In the genomic region with DNA sequence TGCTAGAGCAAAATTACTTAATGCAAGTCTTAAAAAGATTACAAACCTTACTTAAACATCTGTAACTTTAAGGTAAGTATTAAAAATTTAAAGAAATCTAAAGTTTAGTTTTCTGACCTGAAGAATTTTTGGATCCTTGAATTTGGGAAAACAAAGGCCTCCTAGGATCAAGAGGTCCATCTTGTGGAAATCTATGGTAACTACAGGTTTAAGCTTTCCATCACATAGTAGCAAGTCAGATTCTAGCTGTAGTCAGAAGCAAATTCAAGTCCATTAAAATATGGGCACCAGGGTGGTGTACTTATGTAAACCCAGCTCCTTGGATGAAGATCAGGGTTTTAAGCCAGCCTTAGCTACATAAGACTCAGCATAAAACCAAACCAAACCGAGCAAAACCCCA, we compare ENCODE assay signal across 11 mouse cellular contexts.
A peak's percentile ranks its signal among the peaks of the same experiment; 100 is the strongest.
DNase-seq lines count a peak whose midpoint lies in the region; ATAC-seq and TF ChIP-seq lines count a peak whose summit lies in the region.
"Had no signal": no experiment of that assay in that cellular context is flagged by ENCODE, and none has a peak within 500 bp of the region (broad histone marks: within the 10 kb centered on the region; RNA-seq: fewer than 3 reads in every experiment).

No protein-coding gene starts in this region.

- TF ChIP-seq POLR2A in liver, adult 2 months (IDR thresholded peaks at IDR 0.05; ENCODE audit: extremely low read depth, insufficient read depth, low read length) = no peak
- TF ChIP-seq POLR2A in MEL (IDR thresholded peaks at IDR 0.05; ENCODE audit: control insufficient read depth in 1 of 2, insufficient read depth in 1 of 2, low read depth in 1 of 2, low read length in 2 of 2, poor library complexity in 1 of 2) = no peak

- H3K79me2 ChIP-seq in liver, adult 2 months (ENCODE audit: control insufficient read depth, insufficient read depth, low read length) = no peaks in the 10 kb centered on the region
- H3K79me2 ChIP-seq in MEL (ENCODE audit: control insufficient read depth, insufficient read depth, low read length, poor library complexity) = no peaks in the 10 kb centered on the region

- H3K9me3 ChIP-seq in forebrain, postnatal 0 days (ENCODE audit: low read length) = no peaks in the 10 kb centered on the region
- no peaks in the 10 kb centered on the region for H3K9me3 ChIP-seq in forebrain, embryonic 12.5 days
- no peaks in the 10 kb centered on the region for H3K9me3 ChIP-seq in liver, embryonic 11.5 days (ENCODE audit: control insufficient read depth, low read length)
- H3K9me3 ChIP-seq in MEL (replicated peaks; ENCODE audit: insufficient read depth, low read length) = no peaks in the 10 kb centered on the region
- H3K9me3 ChIP-seq: midbrain, embryonic 13.5 days; neural tube, embryonic 15.5 days had no signal

- TF ChIP-seq EP300 in MEL (IDR thresholded peaks at IDR 0.05; ENCODE audit: low read depth in 1 of 2, low read length in 2 of 2) = no peak

- H3K27ac ChIP-seq in forebrain, postnatal 0 days (ENCODE audit: low read depth, low read length) = no peak overlapping the region
- H3K27ac ChIP-seq in forebrain, embryonic 12.5 days = no peak overlapping the region
- H3K27ac ChIP-seq in liver, adult 2 months (replicated peaks; ENCODE audit: insufficient read depth, low read depth, low read length) = no peak overlapping the region
- no peak overlapping the region for H3K27ac ChIP-seq in liver, embryonic 11.5 days (ENCODE audit: low read depth, low read length)
- H3K27ac ChIP-seq in MEL (ENCODE audit: control insufficient read depth, low read depth, low read length) = no peak overlapping the region
- H3K27ac ChIP-seq: midbrain, embryonic 13.5 days; neural tube, embryonic 15.5 days had no signal

- peak; percentile 27 for TF ChIP-seq RAD21 in MEL (IDR thresholded peaks at IDR 0.05; ENCODE audit: low read depth, low read length)

- 45% methylated on average over 1 of the region's 1 CpGs for WGBS in forebrain, postnatal 0 days
- 44% methylated on average over 1 of the region's 1 CpGs for WGBS in forebrain, embryonic 12.5 days
- 35% methylated on average over 1 of the region's 1 CpGs for WGBS in liver, adult 2 months
- WGBS in liver, embryonic 11.5 days = 27% methylated on average over 1 of the region's 1 CpGs

- H3K9ac ChIP-seq in forebrain, postnatal 0 days = no peak overlapping the region
- H3K9ac ChIP-seq in forebrain, embryonic 12.5 days = no peak overlapping the region
- H3K9ac ChIP-seq in liver, adult 2 months (ENCODE audit: low read depth, low read length) = no peak overlapping the region
- H3K9ac ChIP-seq in liver, embryonic 11.5 days (ENCODE audit: low read depth, low read length) = no peak overlapping the region
- no peak overlapping the region for H3K9ac ChIP-seq in MEL (ENCODE audit: control insufficient read depth, low read depth, low read length, poor library complexity, severe bottlenecking)
- H3K9ac ChIP-seq: midbrain, embryonic 13.5 days; neural tube, embryonic 15.5 days had no signal

- TF ChIP-seq CTCF in forebrain, postnatal 0 days (IDR thresholded peaks at IDR 0.05; ENCODE audit: low read depth) = peak; percentile 73
- TF ChIP-seq CTCF in liver, adult 2 months (IDR thresholded peaks at IDR 0.05; ENCODE audit: low read depth, low read length) = 0 out of 2 replicates have a peak, but pooled peaks have one; percentile 3
- peak in 1 of 3 experiments; percentile 13; a peak in 1 of 6 replicates for TF ChIP-seq CTCF in MEL (IDR thresholded peaks at IDR 0.05 in 2 of 3, conservative IDR thresholded peaks at IDR 0.05 in 1 of 3; ENCODE audit: control insufficient read depth in 1 of 3, insufficient read depth in 1 of 3, low read depth in 2 of 3, low read length in 3 of 3, poor library complexity in 1 of 3, severe bottlenecking in 1 of 3)

- H3K27me3 ChIP-seq in forebrain, postnatal 0 days (ENCODE audit: insufficient read depth, low read length) = no peaks in the 10 kb centered on the region
- H3K27me3 ChIP-seq in forebrain, embryonic 12.5 days = no peaks in the 10 kb centered on the region
- H3K27me3 ChIP-seq in liver, adult 2 months (ENCODE audit: control insufficient read depth, insufficient read depth, low read length) = no peaks in the 10 kb centered on the region
- no peaks in the 10 kb centered on the region for H3K27me3 ChIP-seq in liver, embryonic 11.5 days (replicated peaks; ENCODE audit: control insufficient read depth, insufficient read depth, low read length)
- H3K27me3 ChIP-seq in MEL (ENCODE audit: control insufficient read depth in 1 of 2, insufficient read depth in 2 of 2, low read length in 2 of 2) = no peaks in the 10 kb centered on the region
- H3K27me3 ChIP-seq: midbrain, embryonic 13.5 days; neural tube, embryonic 15.5 days had no signal

- no peak for ATAC-seq in forebrain, postnatal 0 days
- no peak for ATAC-seq in forebrain, embryonic 12.5 days (ENCODE audit: low FRiP score)
- ATAC-seq in liver, embryonic 11.5 days (replicated peaks; ENCODE audit: low FRiP score) = no peak
- ATAC-seq in monocyte, adult 5-6 weeks (replicated peaks; ENCODE audit: insufficient number of reproducible peaks, low FRiP score, low TSS enrichment, poor library complexity, severe bottlenecking) = no peak
- ATAC-seq: midbrain, embryonic 13.5 days had no signal

- no peak overlapping the region for H3K4me3 ChIP-seq in forebrain, postnatal 0 days (ENCODE audit: low read depth, low read length)
- H3K4me3 ChIP-seq in forebrain, embryonic 12.5 days (replicated peaks) = no peak overlapping the region
- H3K4me3 ChIP-seq in liver, adult 2 months (ENCODE audit: insufficient read depth, low read depth, low read length) = no peak overlapping the region
- no peak overlapping the region for H3K4me3 ChIP-seq in liver, embryonic 11.5 days (ENCODE audit: low read depth, low read length)
- no peak overlapping the region for H3K4me3 ChIP-seq in MEL (ENCODE audit: control insufficient read depth in 1 of 2, insufficient read depth in 1 of 2, low read depth in 2 of 2, low read length in 2 of 2)
- H3K4me3 ChIP-seq: midbrain, embryonic 13.5 days; neural tube, embryonic 15.5 days had no signal

- peak; percentile 60 for DNase-seq in forebrain, postnatal 0 days
- peak; percentile 1 for DNase-seq in liver, adult 2 months (ENCODE audit: extremely low read depth, low read depth, low spot score)
- DNase-seq in liver, embryonic 11.5 days (ENCODE audit: low spot score) = no peak
- no peak for DNase-seq in MEL (ENCODE audit: low read depth, low spot score)
- peak; percentile 6 for DNase-seq in forelimb bud, embryonic 11.5 days (ENCODE audit: low read depth, low spot score)
- DNase-seq in adrenal gland, postnatal 4 days (ENCODE audit: low spot score in 2 of 2) = no peak

- no peaks in the 10 kb centered on the region for H3K4me1 ChIP-seq in forebrain, postnatal 0 days (ENCODE audit: insufficient read depth)
- H3K4me1 ChIP-seq in forebrain, embryonic 12.5 days = no peaks in the 10 kb centered on the region
- H3K4me1 ChIP-seq in liver, adult 2 months (ENCODE audit: control insufficient read depth, insufficient read depth, low read length) = no peaks in the 10 kb centered on the region
- no peaks in the 10 kb centered on the region for H3K4me1 ChIP-seq in liver, embryonic 11.5 days (replicated peaks; ENCODE audit: control insufficient read depth, insufficient read depth, low read length)
- H3K4me1 ChIP-seq in MEL (ENCODE audit: control insufficient read depth in 1 of 2, insufficient read depth in 2 of 2, low read length in 2 of 2) = no peaks in the 10 kb centered on the region
- H3K4me1 ChIP-seq: midbrain, embryonic 13.5 days; neural tube, embryonic 15.5 days had no signal

- H3K36me3 ChIP-seq in forebrain, postnatal 0 days (ENCODE audit: insufficient read depth) = peaks cover 26% of the 10 kb centered on the region
- H3K36me3 ChIP-seq in forebrain, embryonic 12.5 days (replicated peaks) = no peaks in the 10 kb centered on the region
- no peaks in the 10 kb centered on the region for H3K36me3 ChIP-seq in liver, adult 2 months (ENCODE audit: control insufficient read depth, insufficient read depth, low read length)
- H3K36me3 ChIP-seq in liver, embryonic 11.5 days (ENCODE audit: control insufficient read depth, insufficient read depth, low read length) = no peaks in the 10 kb centered on the region
- H3K36me3 ChIP-seq in MEL (ENCODE audit: control insufficient read depth in 1 of 2, insufficient read depth in 2 of 2, low read length in 2 of 2) = no peaks in the 10 kb centered on the region

- no peak overlapping the region for H3K4me2 ChIP-seq in forebrain, postnatal 0 days (ENCODE audit: low read depth)
- H3K4me2 ChIP-seq in forebrain, embryonic 12.5 days = no peak overlapping the region
- H3K4me2 ChIP-seq in liver, embryonic 11.5 days = no peak overlapping the region
- H3K4me2 ChIP-seq: heart, embryonic 11.5 days; midbrain, embryonic 13.5 days; neural tube, embryonic 15.5 days had no signal

TF ChIP-seq in MEL, 35 proteins besides CTCF, POLR2A, EP300 and RAD21:
- no peak for TF ChIP-seq JUND (IDR thresholded peaks at IDR 0.05; ENCODE audit: low read depth, low read length)
- no peak for TF ChIP-seq MYC (IDR thresholded peaks at IDR 0.05; ENCODE audit: low read depth, low read length)
- TF ChIP-seq SMC3 (IDR thresholded peaks at IDR 0.05; ENCODE audit: low read depth, low read length) = no peak
- TF ChIP-seq MYB (IDR thresholded peaks at IDR 0.05; ENCODE audit: low read depth, low read length) = no peak
- TF ChIP-seq ZMIZ1 (IDR thresholded peaks at IDR 0.05; ENCODE audit: low read depth, low read length) = no peak
- TF ChIP-seq TBP (IDR thresholded peaks at IDR 0.05; ENCODE audit: low read depth, low read length) = no peak
- TF ChIP-seq GATA1 (IDR thresholded peaks at IDR 0.05; ENCODE audit: low read depth, low read length) = no peak
- TF ChIP-seq MAX (IDR thresholded peaks at IDR 0.05; ENCODE audit: low read length) = no peak
- TF ChIP-seq KAT2A (conservative IDR thresholded peaks at IDR 0.05; ENCODE audit: low read depth, low read length) = no peak
- TF ChIP-seq ELF1 (IDR thresholded peaks at IDR 0.05; ENCODE audit: low read depth, low read length) = no peak
- TF ChIP-seq ZC3H11A (IDR thresholded peaks at IDR 0.05; ENCODE audit: low read depth, low read length) = no peak
- no peak for TF ChIP-seq ETS1 (IDR thresholded peaks at IDR 0.05; ENCODE audit: low read depth, low read length)
- TF ChIP-seq MEF2A (IDR thresholded peaks at IDR 0.05; ENCODE audit: extremely low read depth, insufficient replicate concordance, low read depth, low read length, poor library complexity, severe bottlenecking) = no peak
- no peak for TF ChIP-seq UBTF (IDR thresholded peaks at IDR 0.05; ENCODE audit: borderline replicate concordance, insufficient read depth, low read depth, low read length)
- TF ChIP-seq SIN3A (IDR thresholded peaks at IDR 0.05; ENCODE audit: low read length) = no peak

Comparison
In these comparisons a context has a peak if more than half of its experiments do, and no peak if none do; other contexts are left out.
1. DNase-seq: peak in forebrain, postnatal 0 days (single experiment), liver, adult 2 months (single experiment) and forelimb bud, embryonic 11.5 days (single experiment); none in liver, embryonic 11.5 days (single experiment), MEL (single experiment) and adrenal gland, postnatal 4 days (0 of 2).